Mouse (Mus musculus) midbrain, embryonic 10.5 days (tissue): Measurements from ENCODE around the gene Calm3. TPM values are rescaled to one million over a fixed set of nuclear protein-coding genes. Genes with fewer than 3 reads are reported as not detected.
A peak's percentile ranks its signal among the peaks of the same experiment; 100 is the strongest.

Source experiments
- DNase-seq: peaks from one replicate; pipeline ENCODE4 v3.0.0-alpha.2; 2017; ENCODE audit warnings: low spot score
- H3K27ac ChIP-seq: fragments of 300-500 bp; sonication (generic); replicated peaks from 2 replicates; pipeline ENCODE4 v1.5.1; 2016; ENCODE audit warnings: mild to moderate bottlenecking
- H3K27me3 ChIP-seq: fragments of 300-500 bp; sonication (generic); 2 replicates; pipeline ENCODE4 v1.6.1; 2016; ENCODE audit warnings: low read depth, mild to moderate bottlenecking; ENCODE audit not compliant: poor library complexity, severe bottlenecking
- H3K36me3 ChIP-seq: fragments of 300-500 bp; sonication (generic); 2 replicates; pipeline ENCODE4 v1.6.1; 2016; ENCODE audit warnings: mild to moderate bottlenecking, moderate library complexity
- H3K4me1 ChIP-seq: fragments of 300-500 bp; sonication (generic); 2 replicates; pipeline ENCODE4 v1.6.1; 2016
- H3K4me3 ChIP-seq: fragments of 300-500 bp; sonication (generic); 2 replicates; pipeline ENCODE4 v1.5.1; 2016; ENCODE audit warnings: mild to moderate bottlenecking, moderate library complexity
- H3K9me3 ChIP-seq: fragments of 300-500 bp; sonication (generic); replicated peaks from 2 replicates; pipeline ENCODE4 v1.6.1; 2016; ENCODE audit warnings: mild to moderate bottlenecking
- WGBS: fragments of 180-500 bp; shearing (Covaris S2); methylation state at CpG from one replicate; pipeline ENCODE4 v1.1.7; 2016; 5-methylcytosine and 5-hydroxymethylcytosine counted together
- polyA plus RNA-seq: library from polyadenylated mRNA; unstranded; fragments of >200 nt; fragmentation: Nextera tagmentation; extraction: Ambion mirVana; gene quantifications from 2 replicates; pipeline ENCODE4 v1.2.1, GENCODE M21; 2016

Gene Calm3
- polyA plus RNA-seq, 1 experiment from 2014 or later, result 174 TPM

GRCm38 (mm10) chr7:16875326-16875725, 48.6 kb downstream of the Calm3 start:
- Histone ChIP-seq H3K4me3 (peak overlapping the region; percentile 74), H3K27ac (peak overlapping the region; percentile 90), H3K9me3 (no peaks in the 10 kb centered on the region), H3K27me3 (no peaks in the 10 kb centered on the region), H3K4me1 (peaks cover 50% of the 10 kb centered on the region), H3K36me3 (peaks cover 16% of the 10 kb centered on the region)
- no peak for DNase-seq
- under 1% methylated on average over 41 of the region's 42 CpGs for WGBS

- Histone ChIP-seq H3K27ac (peak within 1 kb of the TSS; percentile 90), H3K36me3 (peaks cover 16% of the 10 kb centered on the region), H3K9me3 (no peaks in the 10 kb centered on the region), H3K4me1 (peaks cover 50% of the 10 kb centered on the region), H3K4me3 (peak within 1 kb of the TSS; percentile 74), H3K27me3 (no peaks in the 10 kb centered on the region)
- DNase-seq, result no peak
- 0% methylated on average over 1 of the region's 1 CpGs for WGBS
Measured at GRCm38 (mm10) chr7:16875310-16875325, 48.8 kb downstream of the Calm3 start, which contains the start of gene Dact3. TSS of gene Dact3 (plus strand) at chr7:16875317.

- no peaks in the 10 kb centered on the region for H3K9me3 ChIP-seq
- peak; percentile 100 for DNase-seq
- no peaks in the 10 kb centered on the region for H3K27me3 ChIP-seq
- H3K4me3 ChIP-seq, result peak overlapping the region; percentile 74
- peak overlapping the region; percentile 90 for H3K27ac ChIP-seq
- WGBS, result under 1% methylated on average over 33 of the region's 33 CpGs
- H3K4me1 ChIP-seq, result peaks cover 50% of the 10 kb centered on the region
- H3K36me3 ChIP-seq, result peaks cover 18% of the 10 kb centered on the region
Measured at GRCm38 (mm10) chr7:16874756-16875309, 49.1 kb downstream of the Calm3 start.

GRCm38 (mm10) chr7:16874190-16874589, 49.7 kb downstream of the Calm3 start:
- Histone ChIP-seq H3K4me1 (peaks cover 51% of the 10 kb centered on the region), H3K27ac (peak overlapping the region; percentile 90), H3K36me3 (peaks cover 23% of the 10 kb centered on the region), H3K9me3 (no peaks in the 10 kb centered on the region), H3K4me3 (peak overlapping the region; percentile 74), H3K27me3 (no peaks in the 10 kb centered on the region)
- WGBS, result 5% methylated on average over 17 of the region's 17 CpGs
- peak; percentile 81 for DNase-seq

GRCm38 (mm10) chr7:16873392-16873791, 50.5 kb downstream of the Calm3 start:
- Histone ChIP-seq H3K27ac (no peak overlapping the region), H3K4me3 (no peak overlapping the region), H3K4me1 (peaks cover 46% of the 10 kb centered on the region), H3K9me3 (no peaks in the 10 kb centered on the region), H3K36me3 (peaks cover 20% of the 10 kb centered on the region), H3K27me3 (no peaks in the 10 kb centered on the region)
- WGBS, result 90% methylated on average over 4 of the region's 4 CpGs
- DNase-seq, result no peak

- peaks cover 21% of the 10 kb centered on the region for H3K36me3 ChIP-seq
- peaks cover 46% of the 10 kb centered on the region for H3K4me1 ChIP-seq
- H3K9me3 ChIP-seq, result no peaks in the 10 kb centered on the region
- no peak for DNase-seq
- 94% methylated on average over 9 of the region's 9 CpGs for WGBS
- no peaks in the 10 kb centered on the region for H3K27me3 ChIP-seq
- H3K27ac ChIP-seq, result no peak overlapping the region
- H3K4me3 ChIP-seq, result no peak overlapping the region
Measured at GRCm38 (mm10) chr7:16872478-16872877, 51.4 kb downstream of the Calm3 start.

GRCm38 (mm10) chr7:16871600-16871999, 52.3 kb downstream of the Calm3 start:
- WGBS, result 86% methylated on average over 10 of the region's 10 CpGs
- Histone ChIP-seq H3K9me3 (no peaks in the 10 kb centered on the region), H3K36me3 (peaks cover 28% of the 10 kb centered on the region), H3K4me1 (peaks cover 38% of the 10 kb centered on the region), H3K27me3 (no peaks in the 10 kb centered on the region), H3K4me3 (no peak overlapping the region), H3K27ac (no peak overlapping the region)
- DNase-seq, result no peak

GRCm38 (mm10) chr7:16869497-16869896, 54.4 kb downstream of the Calm3 start:
- Histone ChIP-seq H3K27me3 (no peaks in the 10 kb centered on the region), H3K4me3 (peak overlapping the region; percentile 41), H3K36me3 (peaks cover 46% of the 10 kb centered on the region), H3K9me3 (no peaks in the 10 kb centered on the region), H3K4me1 (peaks cover 22% of the 10 kb centered on the region), H3K27ac (peak overlapping the region; percentile 68)
- DNase-seq, result peak; percentile 67
- WGBS, result 10% methylated on average over 16 of the region's 16 CpGs

- 84% methylated on average over 3 of the region's 3 CpGs for WGBS
- no peak overlapping the region for H3K27ac ChIP-seq
- peaks cover 66% of the 10 kb centered on the region for H3K36me3 ChIP-seq
Measured at GRCm38 (mm10) chr7:16867488-16867887, 56.4 kb downstream of the Calm3 start.

More at GRCm38 (mm10) chr7:16867488-16867887, 56.4 kb downstream of the Calm3 start:
- DNase-seq, result no peak
- H3K27me3 ChIP-seq, result no peaks in the 10 kb centered on the region
- peaks cover 18% of the 10 kb centered on the region for H3K4me1 ChIP-seq
- 0 out of 2 replicates have a peak, but pooled peaks cover 3% of the 10 kb centered on the region for H3K9me3 ChIP-seq
- H3K4me3 ChIP-seq, result no peak overlapping the region

Other genes with a start within 250 kb of the Calm3 start
- 0.10 TPM in 1 of 2 replicates, not detected in the other for gene Ceacam15, start 248.4 kb downstream of the Calm3 start, polyA plus RNA-seq
- gene Ceacam9, start 202.2 kb downstream of the Calm3 start, polyA plus RNA-seq, result not detected in 2 replicates
- gene Ap2s1, start 185.7 kb downstream of the Calm3 start, polyA plus RNA-seq, result 278 and 281 TPM in 2 replicates
- 40.1 and 40.4 TPM in 2 replicates for gene Slc1a5, start 142.8 kb downstream of the Calm3 start, polyA plus RNA-seq
- gene Strn4, start 108.2 kb downstream of the Calm3 start, polyA plus RNA-seq, result 108 and 137 TPM in 2 replicates
- gene Fkrp, start 107.4 kb downstream of the Calm3 start, polyA plus RNA-seq, result 28.3 and 32.9 TPM in 2 replicates
- gene Prkd2, start 81.2 kb downstream of the Calm3 start, polyA plus RNA-seq, result 11.1 and 11.8 TPM in 2 replicates
- 1.9 and 2.2 TPM in 2 replicates for gene Dact3, start 48.8 kb downstream of the Calm3 start, polyA plus RNA-seq
- gene Gng8, start 32.3 kb downstream of the Calm3 start, polyA plus RNA-seq, result 5.4 and 8.5 TPM in 2 replicates
- gene Ptgir, start 17.6 kb downstream of the Calm3 start, polyA plus RNA-seq, result 0.17 and 0.56 TPM in 2 replicates
- gene Pnmal2, start 20.6 kb upstream of the Calm3 start, polyA plus RNA-seq, result 4.1 and 11.7 TPM in 2 replicates
- 9.8 and 17.4 TPM in 2 replicates for gene Pnmal1, start 35.6 kb upstream of the Calm3 start, polyA plus RNA-seq
- 1.3 TPM in 2 replicates for gene Gm42372, start 59.0 kb upstream of the Calm3 start, polyA plus RNA-seq
- gene Ccdc8, start 68.6 kb upstream of the Calm3 start, polyA plus RNA-seq, result 8.7 and 9.0 TPM in 2 replicates
- 135 and 142 TPM in 2 replicates for gene Ppp5c, start 103.8 kb upstream of the Calm3 start, polyA plus RNA-seq
- 4.3 and 5.1 TPM in 2 replicates for gene Hif3a, start 138.3 kb upstream of the Calm3 start, polyA plus RNA-seq
- gene Psg16, start 149.9 kb upstream of the Calm3 start, polyA plus RNA-seq, result 0.02 and 0.06 TPM in 2 replicates
- gene Ceacam3, start 226.2 kb upstream of the Calm3 start, polyA plus RNA-seq, result not detected in 2 replicates